ENCODE assay signal across 18 mouse cellular contexts in genomic region chr10:66933689-66934088, GRCm38 (mm10).
"Had no signal": no experiment of that assay in that cellular context is flagged by ENCODE, and none has a peak within 500 bp of the region (broad histone marks: within the 10 kb centered on the region; RNA-seq: fewer than 3 reads in every experiment).

No protein-coding gene starts in this region.

- H3K36me3 ChIP-seq: limb, embryonic 12.5 days; limb, embryonic 15.5 days; midbrain, embryonic 10.5 days had no signal

- H3K9me3 ChIP-seq: limb, embryonic 12.5 days; limb, embryonic 15.5 days; megakaryocyte, embryonic 14.5 days; midbrain, embryonic 10.5 days had no signal

- ATAC-seq: liver, postnatal 0 days; lung, postnatal 0 days had no signal

- H3K27ac ChIP-seq: limb, embryonic 12.5 days; limb, embryonic 15.5 days; liver, embryonic 14.5 days; midbrain, embryonic 10.5 days had no signal

- H3K4me2 ChIP-seq: limb, embryonic 12.5 days; limb, embryonic 15.5 days; liver, embryonic 11.5 days; lung, embryonic 14.5 days had no signal

- H3K4me3 ChIP-seq: limb, embryonic 12.5 days; limb, embryonic 15.5 days; megakaryocyte, embryonic 14.5 days; midbrain, embryonic 10.5 days had no signal

- DNase-seq: kidney, adult 18-20 months; kidney, adult 9 months; kidney, postnatal 14 days; kidney, postnatal 4 days; left cerebral cortex, postnatal 4 days; liver, postnatal 0 days; lung, embryonic 14.5 days; midbrain, embryonic 14.5 days; retina, postnatal 1 day; thymus, adult 18-20 months; thymus, postnatal 36 days had no signal

- H3K9ac ChIP-seq: limb, embryonic 12.5 days; limb, embryonic 15.5 days; liver, embryonic 14.5 days; liver, postnatal 0 days; lung, embryonic 14.5 days had no signal

- H3K27me3 ChIP-seq: limb, embryonic 12.5 days; limb, embryonic 15.5 days; megakaryocyte, embryonic 14.5 days had no signal
